Mouse (Mus musculus) embryonic facial prominence, embryonic 15.5 days (tissue): ENCODE measurements around the gene Rrm1. TPM values are rescaled to one million over a fixed set of nuclear protein-coding genes. Genes with fewer than 3 reads are reported as not detected.

Source experiments
- polyA plus RNA-seq: library from polyadenylated mRNA; unstranded; fragments of >200 nt; fragmentation: Nextera tagmentation; extraction: Ambion mirVana; gene quantifications from 2 replicates; pipeline ENCODE4 v1.2.1, GENCODE M21; 2015

Rrm1 gene
- polyA plus RNA-seq, 1 experiment from 2014 or later = 119 TPM

Other genes with a start within 250 kb of the Rrm1 start
- gene Nup98, start 231.5 kb upstream of the Rrm1 start, polyA plus RNA-seq = 29.4 and 31.8 TPM in 2 replicates
- gene Pgap2, start 231.5 kb upstream of the Rrm1 start, polyA plus RNA-seq = 94.2 and 94.5 TPM in 2 replicates
- gene Rhog, start 185.6 kb upstream of the Rrm1 start, polyA plus RNA-seq = 69.9 and 70.3 TPM in 2 replicates
- gene Stim1, start 173.9 kb upstream of the Rrm1 start, polyA plus RNA-seq = 39.9 and 42.1 TPM in 2 replicates
- 0.51 and 0.68 TPM in 2 replicates for gene Olfr543, start 40.0 kb downstream of the Rrm1 start, polyA plus RNA-seq
- 0.68 and 0.71 TPM in 2 replicates for gene Olfr544, start 46.6 kb downstream of the Rrm1 start, polyA plus RNA-seq
- 0.13 TPM in 1 of 2 replicates, not detected in the other for gene Olfr545, start 57.9 kb downstream of the Rrm1 start, polyA plus RNA-seq
- gene Olfr547, start 93.1 kb downstream of the Rrm1 start, polyA plus RNA-seq = not detected in 2 replicates
- gene Olfr548-ps1, start 99.2 kb downstream of the Rrm1 start, polyA plus RNA-seq = 0.11 and 0.12 TPM in 2 replicates
- gene Olfr549, start 108.2 kb downstream of the Rrm1 start, polyA plus RNA-seq = 0.08 and 0.16 TPM in 2 replicates
- gene Trim21, start 123.8 kb downstream of the Rrm1 start, polyA plus RNA-seq = 0.54 and 0.81 TPM in 2 replicates
- gene Olfr550, start 129.7 kb downstream of the Rrm1 start, polyA plus RNA-seq = 0.20 and 0.68 TPM in 2 replicates
- gene Olfr551, start 150.2 kb downstream of the Rrm1 start, polyA plus RNA-seq = 0.07 TPM in 1 of 2 replicates, not detected in the other
- 0.12 and 0.15 TPM in 2 replicates for gene Olfr552, start 156.1 kb downstream of the Rrm1 start, polyA plus RNA-seq
- 0.14 and 0.21 TPM in 2 replicates for gene Olfr553, start 176.5 kb downstream of the Rrm1 start, polyA plus RNA-seq
- gene Olfr554, start 196.7 kb downstream of the Rrm1 start, polyA plus RNA-seq = 0.17 TPM in 1 of 2 replicates, not detected in the other
- not detected in 2 replicates for gene Olfr555, start 217.1 kb downstream of the Rrm1 start, polyA plus RNA-seq
- gene Olfr556, start 223.2 kb downstream of the Rrm1 start, polyA plus RNA-seq = not detected in 2 replicates
- 14.9 and 17.4 TPM in 2 replicates for gene Trim68, start 245.6 kb downstream of the Rrm1 start, polyA plus RNA-seq